Mouse (Mus musculus) ES-E14 (cell line): ENCODE measurements around the gene Psmd12. TPM values are rescaled to one million over a fixed set of nuclear protein-coding genes. Genes with fewer than 3 reads are reported as not detected.

ENCODE experiments used
- DNase-seq: peaks from one replicate; pipeline ENCODE4 v3.0.0-alpha.2; 2013; ENCODE audit warnings: low read depth, low spot score
- H3K27ac ChIP-seq: 2 replicates; pipeline ENCODE4 v1.5.1; 2012; ENCODE audit warnings: low read depth, mild to moderate bottlenecking, low read length, moderate library complexity, mixed read lengths; ENCODE audit not compliant: poor library complexity, insufficient read depth, severe bottlenecking
- H3K36me3 ChIP-seq: 2 replicates; pipeline ENCODE4 v1.6.1; 2012; ENCODE audit warnings: mild to moderate bottlenecking, low read length, moderate library complexity, mixed read lengths; ENCODE audit not compliant: control insufficient read depth, poor library complexity, insufficient read depth, severe bottlenecking
- H3K4me1 ChIP-seq, 2 experiments: fragments of 150-350 bp in 1 of 2; sonication (generic) in 1 of 2; 2 replicates each; pipeline ENCODE4 v1.6.1; 2012; ENCODE audit warnings: low read length in 2 of 2, mild to moderate bottlenecking in 1 of 2, mixed read lengths in 1 of 2; ENCODE audit not compliant: control insufficient read depth in 2 of 2, insufficient read depth in 2 of 2, poor library complexity in 1 of 2
- H3K4me3 ChIP-seq, 2 experiments: fragments of 150-350 bp in 1 of 2; sonication (generic) in 1 of 2; 2 replicates each; pipeline ENCODE4 v1.5.1; 2012; ENCODE audit warnings: low read length in 2 of 2, low read depth in 1 of 2, mild to moderate bottlenecking in 1 of 2, mixed read lengths in 1 of 2; ENCODE audit not compliant: insufficient read depth in 1 of 2, poor library complexity in 1 of 2, severe bottlenecking in 1 of 2
- H3K9ac ChIP-seq: 2 replicates; pipeline ENCODE4 v1.6.1; 2012; ENCODE audit warnings: low read depth, mild to moderate bottlenecking, low read length, mixed read lengths; ENCODE audit not compliant: poor library complexity, insufficient read depth, severe bottlenecking
- H3K9me3 ChIP-seq: fragments of 150-350 bp; sonication (generic); 2 replicates; pipeline ENCODE4 v1.6.1; 2012; ENCODE audit warnings: low read depth, mild to moderate bottlenecking, low read length; ENCODE audit not compliant: control insufficient read depth, insufficient read depth
- CHD2 ChIP-seq: IDR thresholded peaks from 2 replicates; pipeline ENCODE4 v1.6.1; 2014; ENCODE audit warnings: mild to moderate bottlenecking, low read depth, low read length, inconsistent platforms
- HCFC1 ChIP-seq: IDR thresholded peaks from 2 replicates; pipeline ENCODE4 v1.6.1; 2012; ENCODE audit warnings: low read length, inconsistent platforms, borderline replicate concordance; ENCODE audit not compliant: insufficient read depth
- MAFK ChIP-seq: IDR thresholded peaks from 2 replicates; pipeline ENCODE4 v1.6.1; 2014; ENCODE audit warnings: mild to moderate bottlenecking, low read depth, low read length, inconsistent platforms; ENCODE audit not compliant: insufficient read depth
- ZC3H11A ChIP-seq: IDR thresholded peaks from 2 replicates; pipeline ENCODE4 v1.6.1; 2012; ENCODE audit warnings: low read depth, mild to moderate bottlenecking, inconsistent platforms, low read length, borderline replicate concordance
- ZNF384 ChIP-seq: IDR thresholded peaks from 2 replicates; pipeline ENCODE4 v1.6.1; 2012; ENCODE audit warnings: low read depth, low read length, inconsistent platforms
- in situ Hi-C, 2 experiments: fragments of 600-800 bp; cut with MboI; formaldehyde crosslinking; loops; one replicate each; pipeline ENCODE4 v1.15.1; 2025; ENCODE audit warnings: low sequenced_read_pairs in 2 of 2, inconsistent platforms in 1 of 2; ENCODE audit not compliant: unreplicated experiment in 2 of 2
- total RNA-seq: library from RNA; depleted of rRNA; stranded (reverse); fragments of 300-350 nt; gene quantifications from 2 replicates; pipeline ENCODE4 v1.2.3, GENCODE M21; 2012

The Psmd12 gene
- total RNA-seq, 1 experiment = 140 TPM

- Histone ChIP-seq H3K9ac (no peak overlapping the region), H3K27ac (peak overlapping the region; percentile 97; the same call in 1 of the 2 replicates), H3K4me3 (no peak overlapping the region), H3K36me3 (no peaks in the 10 kb centered on the region), H3K9me3 (no peaks in the 10 kb centered on the region), H3K4me1 (peaks cover 18 to 23% of the 10 kb centered on the region in 2 experiments)
- in situ Hi-C loops = no loop called here
- TF ChIP-seq ZC3H11A (no peak), HCFC1 (no peak), ZNF384 (no peak), CHD2 (no peak), MAFK (no peak)
- no peak for DNase-seq
Measured at GRCm38 (mm10) chr11:107438140-107438539, 41.1 kb upstream of the Psmd12 start.

- Histone ChIP-seq H3K27ac (no peak overlapping the region; the same call in 1 of the 2 replicates), H3K9me3 (no peaks in the 10 kb centered on the region), H3K4me1 (peaks cover 20 to 23% of the 10 kb centered on the region in 2 experiments), H3K4me3 (no peak overlapping the region), H3K9ac (no peak overlapping the region), H3K36me3 (no peaks in the 10 kb centered on the region)
- no peak for DNase-seq
- TF ChIP-seq ZC3H11A = no peak
- no peak for TF ChIP-seq CHD2
- TF ChIP-seq HCFC1 = no peak
- TF ChIP-seq MAFK = no peak
- no peak for TF ChIP-seq ZNF384
- in situ Hi-C loops = no loop called here
Measured at GRCm38 (mm10) chr11:107441050-107441449, 38.2 kb upstream of the Psmd12 start.

- in situ Hi-C loops = no loop called here
- DNase-seq = no peak
- Histone ChIP-seq H3K9ac (no peak overlapping the region), H3K4me3 (no peak overlapping the region), H3K4me1 (peaks cover 20 to 31% of the 10 kb centered on the region in 2 experiments), H3K27ac (no peak overlapping the region), H3K9me3 (no peaks in the 10 kb centered on the region), H3K36me3 (no peaks in the 10 kb centered on the region)
- TF ChIP-seq ZNF384 (no peak), HCFC1 (no peak), CHD2 (no peak), MAFK (no peak), ZC3H11A (no peak)
Measured at GRCm38 (mm10) chr11:107443121-107444095, 35.9 kb upstream of the Psmd12 start.

GRCm38 (mm10) chr11:107445683-107446082 lies 33.6 kb upstream of the Psmd12 start:
- no peaks in the 10 kb centered on the region for H3K36me3 ChIP-seq
- in situ Hi-C loops = no loop called here
- no peaks in the 10 kb centered on the region for H3K9me3 ChIP-seq
- DNase-seq = no peak
- no peak overlapping the region for H3K27ac ChIP-seq
- TF ChIP-seq CHD2 (no peak), ZNF384 (no peak), ZC3H11A (no peak), HCFC1 (no peak), MAFK (no peak)
- no peak overlapping the region for H3K4me3 ChIP-seq
- H3K9ac ChIP-seq = no peak overlapping the region
- H3K4me1 ChIP-seq = peaks cover 26 to 33% of the 10 kb centered on the region in 2 experiments
